Mouse (Mus musculus): ENCODE results near the gene Arl5c.

GRCm38 (mm10) chr11:97967114-97967513 lies 28.9 kb downstream of the Arl5c start:
- TF ChIP-seq GATA1 (IDR thresholded peaks at IDR 0.05; ENCODE audit: borderline replicate concordance, low read length) (no peak), FLI1 (IDR thresholded peaks at IDR 0.05; ENCODE audit: low read length) (no peak)
